28 mouse cellular contexts compared by ENCODE assay signal in genomic region chr11:73203895-73204294, GRCm38 (mm10). TPM values are rescaled to one million over a fixed set of nuclear protein-coding genes. Genes with fewer than 3 reads are reported as not detected.
"Had no signal": no experiment of that assay in that cellular context is flagged by ENCODE, and none has a peak within 500 bp of the region (broad histone marks: within the 10 kb centered on the region; RNA-seq: fewer than 3 reads in every experiment).

No protein-coding gene starts in this region.

- H3K4me2 ChIP-seq: hindbrain, embryonic 13.5 days; hindbrain, embryonic 15.5 days; kidney, embryonic 15.5 days; limb, embryonic 13.5 days; limb, embryonic 15.5 days; liver, embryonic 12.5 days had no signal

- H3K4me3 ChIP-seq: hindbrain, embryonic 13.5 days; hindbrain, embryonic 15.5 days; kidney, embryonic 15.5 days; limb, embryonic 13.5 days; limb, embryonic 15.5 days; liver, embryonic 12.5 days had no signal

- H3K9me3 ChIP-seq: hindbrain, embryonic 13.5 days; hindbrain, embryonic 15.5 days; kidney, embryonic 15.5 days; limb, embryonic 13.5 days; limb, embryonic 15.5 days; liver, embryonic 12.5 days had no signal

- H3K27ac ChIP-seq: hindbrain, embryonic 13.5 days; hindbrain, embryonic 15.5 days; hindbrain, postnatal 0 days; kidney, embryonic 15.5 days; kidney, postnatal 0 days; limb, embryonic 13.5 days; limb, embryonic 15.5 days; liver, embryonic 12.5 days; liver, embryonic 14.5 days had no signal

- H3K36me3 ChIP-seq: hindbrain, embryonic 13.5 days; hindbrain, embryonic 15.5 days; kidney, embryonic 15.5 days; limb, embryonic 13.5 days; limb, embryonic 15.5 days; liver, embryonic 12.5 days had no signal

- H3K27me3 ChIP-seq: hindbrain, embryonic 13.5 days; hindbrain, embryonic 15.5 days; kidney, embryonic 15.5 days; limb, embryonic 13.5 days; limb, embryonic 15.5 days; liver, embryonic 12.5 days had no signal

- DNase-seq: forebrain, postnatal 0 days; gastrocnemius, postnatal 14 days; kidney, adult 11 months; kidney, adult 2 months; kidney, adult 9 months; kidney, postnatal 14 days; kidney, postnatal 36 days; layer of hippocampus, adult 9-11 months; layer of hippocampus, postnatal 36 days; left cerebral cortex, postnatal 4 days; lung, adult 18-20 months had no signal

- H3K9ac ChIP-seq: forebrain, postnatal 0 days; hindbrain, embryonic 13.5 days; hindbrain, embryonic 15.5 days; kidney, embryonic 15.5 days; limb, embryonic 13.5 days; limb, embryonic 15.5 days; liver, embryonic 12.5 days; liver, embryonic 14.5 days had no signal

- ATAC-seq: forebrain, postnatal 0 days; hindbrain, postnatal 0 days; intestine, embryonic 16.5 days; liver, embryonic 12.5 days had no signal

RNA-seq across cellular contexts. Expression of gene Trpv1, which starts 30.2 kb away (rescaled TPM):
- total RNA-seq: heart, postnatal 10 days; heart, postnatal 25 days; hematopoietic stem cell, adult 5-6 weeks; layer of hippocampus, adult 8-10 months; layer of hippocampus, postnatal 14 days had no signal
- polyA plus RNA-seq: heart, embryonic 14.5 days; hindbrain, embryonic 11.5 days; kidney, embryonic 15.5 days; kidney, postnatal 0 days; liver, embryonic 12.5 days; liver, embryonic 14.5 days had no signal
